Mouse (Mus musculus): ENCODE results near the gene Th. TPM values are rescaled to one million over a fixed set of nuclear protein-coding genes. Genes with fewer than 3 reads are reported as not detected.

The Th gene
- 459 and 756 TPM in 2 replicates for polyA plus RNA-seq (2015; fragmentation: Nextera tagmentation; extraction: Ambion mirVana)

DNA sequence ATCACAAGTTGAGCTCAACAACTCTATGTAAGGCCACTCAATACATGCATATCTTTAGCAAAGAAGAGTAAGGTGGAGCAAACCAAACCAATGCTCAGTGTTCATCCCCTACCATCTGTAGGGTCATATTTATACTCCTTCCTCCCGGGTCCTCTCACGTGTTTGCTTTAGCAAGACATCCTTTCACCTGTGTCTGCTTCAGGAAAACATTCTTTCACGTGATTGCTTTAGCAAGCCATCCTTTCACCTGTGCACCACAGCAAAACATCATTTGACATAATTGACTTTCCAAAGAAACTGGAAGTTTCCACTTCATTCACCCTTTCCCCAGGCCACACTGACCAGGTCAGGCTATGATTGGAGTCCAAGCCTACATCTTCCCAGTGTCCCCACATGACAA is at the start of gene Th:
Gene Th, minus strand, starts transcription at position 101 of the 400 bp plus-strand sequence.

DNA sequence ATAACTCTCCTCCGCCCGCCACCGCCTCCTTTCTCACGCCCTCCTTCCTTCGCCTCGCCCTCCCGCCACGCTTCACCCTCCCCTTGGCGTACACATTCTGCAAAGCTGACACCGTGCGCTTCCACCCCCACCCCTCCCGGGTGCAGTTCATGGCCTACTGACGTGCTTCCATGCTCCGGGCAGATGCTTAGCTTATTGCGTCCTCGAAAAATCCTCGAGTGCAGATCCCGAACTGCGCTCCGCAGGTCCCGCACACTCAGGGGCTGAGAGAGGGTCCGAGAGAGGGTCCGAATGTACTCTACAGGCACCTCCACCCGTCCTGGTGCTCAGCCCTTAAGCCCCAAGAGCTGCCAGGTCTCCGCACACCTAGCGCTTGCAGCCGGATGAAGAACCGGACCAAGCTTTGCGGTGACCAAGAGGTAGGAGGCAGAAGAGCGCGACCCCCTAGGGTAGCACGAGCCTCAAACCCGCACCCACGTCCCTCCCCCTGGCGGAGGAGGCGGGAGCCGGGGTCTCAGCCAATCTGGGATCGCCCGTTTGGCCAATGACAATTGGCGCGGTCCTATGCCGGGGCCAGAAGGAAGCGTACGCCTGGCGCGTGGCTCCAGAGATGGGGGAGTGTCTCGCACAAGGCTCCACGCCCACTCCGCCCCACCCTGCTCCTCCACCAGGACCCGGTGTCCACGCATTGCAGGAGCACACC is 38.0 kb upstream of the Th start, which contains the start of gene Ascl2:
Gene Ascl2, minus strand, starts transcription at position 456 of the 703 bp plus-strand sequence.

Other genes starting within 250 kb of the Th start
- 0.39 and 0.79 TPM in 2 replicates for gene Ins2, start 187.7 kb downstream of the Th start, polyA plus RNA-seq (2015; fragmentation: Nextera tagmentation; extraction: Ambion mirVana)
- 1.1 TPM in 2 replicates for gene Ascl2, start 38.1 kb upstream of the Th start, polyA plus RNA-seq (2015; fragmentation: Nextera tagmentation; extraction: Ambion mirVana)
- gene Tspan32, start 73.9 kb upstream of the Th start, polyA plus RNA-seq (2015; fragmentation: Nextera tagmentation; extraction: Ambion mirVana): 2.7 and 4.4 TPM in 2 replicates
- 839 and 1,109 TPM in 2 replicates for gene Cd81, start 121.6 kb upstream of the Th start, polyA plus RNA-seq (2015; fragmentation: Nextera tagmentation; extraction: Ambion mirVana)
- gene Tssc4, start 138.1 kb upstream of the Th start, polyA plus RNA-seq (2015; fragmentation: Nextera tagmentation; extraction: Ambion mirVana): 55.7 and 58.1 TPM in 2 replicates
- 7.4 and 10.7 TPM in 2 replicates for gene Trpm5, start 163.5 kb upstream of the Th start, polyA plus RNA-seq (2015; fragmentation: Nextera tagmentation; extraction: Ambion mirVana)
- gene Kcnq1, start 175.2 kb upstream of the Th start, polyA plus RNA-seq (2015; fragmentation: Nextera tagmentation; extraction: Ambion mirVana): 1.8 TPM in 2 replicates

Data from adrenal gland, postnatal 0 days (tissue).